Mouse (Mus musculus): ENCODE results near the gene Crtc2.

Crtc2 gene

DNA sequence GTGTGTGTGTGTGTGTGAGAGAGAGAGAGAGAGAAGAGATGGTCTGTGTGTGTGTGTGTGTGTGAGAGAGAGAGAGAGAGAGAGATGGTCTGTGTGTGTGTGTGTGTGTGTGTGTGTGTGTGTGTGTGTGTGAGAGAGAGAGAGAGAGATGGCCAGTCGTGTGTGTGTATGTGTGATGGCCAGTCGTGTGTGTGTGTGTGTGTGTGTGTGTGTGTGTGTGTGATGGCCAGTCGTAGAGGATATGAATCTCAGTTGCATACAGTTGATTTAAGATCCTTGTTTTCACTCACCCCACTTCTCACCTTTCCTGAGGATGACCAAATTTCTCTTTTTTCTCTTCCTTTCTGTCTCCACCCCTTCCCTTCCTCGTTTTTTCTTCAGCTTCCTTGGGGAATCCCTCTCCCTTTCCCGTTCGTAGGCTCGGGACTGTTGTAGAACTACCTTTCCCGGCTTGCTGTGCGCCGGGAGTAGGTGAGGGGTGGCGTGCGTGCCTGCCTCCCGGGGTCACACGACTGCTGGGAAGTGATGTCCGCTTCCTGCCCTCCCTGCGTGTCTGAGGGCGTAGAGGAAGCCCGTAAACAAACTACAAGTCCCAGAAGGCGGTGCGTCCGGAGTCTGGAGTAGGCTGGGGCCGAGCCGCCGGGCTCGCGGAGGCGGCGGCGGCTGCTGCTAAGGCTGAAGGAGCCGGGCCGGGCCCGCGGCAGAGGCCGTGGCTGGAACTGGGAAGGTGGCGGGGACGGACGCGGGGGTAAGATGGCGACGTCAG is at the start of gene Crtc2:
Crtc2 (plus strand) TSS at position 511 of the 766 bp plus-strand sequence.
- DNase-seq: peak; percentile 96 to 98

DNA sequence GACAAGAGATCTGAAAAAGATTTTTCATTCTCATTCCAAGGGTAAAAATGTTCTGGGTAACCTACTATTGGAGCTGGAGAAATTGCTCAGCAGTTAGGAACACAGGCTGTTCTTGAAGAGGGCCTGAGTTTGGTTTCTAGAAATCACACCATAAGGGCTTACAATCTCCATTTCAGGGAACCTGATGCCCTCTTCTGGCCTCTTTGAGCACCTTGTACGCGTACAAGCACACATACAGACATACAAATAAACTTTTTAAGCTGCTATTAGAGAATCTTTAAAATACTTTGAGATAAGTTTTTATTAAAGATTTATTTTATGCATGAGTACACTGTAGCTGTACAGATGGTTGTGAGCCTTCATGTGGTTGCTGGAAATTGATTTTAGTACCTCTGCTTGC is 49.4 kb upstream of the Crtc2 start:
- no peak for DNase-seq

DNA sequence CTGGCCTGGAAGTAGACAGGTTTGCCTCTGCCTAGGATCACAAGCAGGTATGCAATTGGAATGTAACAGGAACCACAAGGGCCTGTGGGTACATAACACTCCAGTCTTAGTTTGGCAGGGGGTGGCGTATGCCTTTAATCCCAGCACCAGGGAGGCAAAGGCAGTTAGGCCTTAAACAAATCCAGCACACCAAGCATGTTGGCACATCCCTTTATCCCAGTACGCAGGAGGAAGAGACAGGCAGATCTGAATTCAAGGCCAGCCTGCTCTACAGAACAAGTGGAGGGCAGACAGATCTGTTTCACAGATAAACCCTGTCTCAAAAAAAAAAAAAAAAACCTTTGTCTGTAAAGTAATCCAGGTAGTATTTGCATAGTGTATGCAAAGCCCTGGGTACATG is 45.3 kb upstream of the Crtc2 start:
- peak; percentile 10 to 32 for DNase-seq

DNA sequence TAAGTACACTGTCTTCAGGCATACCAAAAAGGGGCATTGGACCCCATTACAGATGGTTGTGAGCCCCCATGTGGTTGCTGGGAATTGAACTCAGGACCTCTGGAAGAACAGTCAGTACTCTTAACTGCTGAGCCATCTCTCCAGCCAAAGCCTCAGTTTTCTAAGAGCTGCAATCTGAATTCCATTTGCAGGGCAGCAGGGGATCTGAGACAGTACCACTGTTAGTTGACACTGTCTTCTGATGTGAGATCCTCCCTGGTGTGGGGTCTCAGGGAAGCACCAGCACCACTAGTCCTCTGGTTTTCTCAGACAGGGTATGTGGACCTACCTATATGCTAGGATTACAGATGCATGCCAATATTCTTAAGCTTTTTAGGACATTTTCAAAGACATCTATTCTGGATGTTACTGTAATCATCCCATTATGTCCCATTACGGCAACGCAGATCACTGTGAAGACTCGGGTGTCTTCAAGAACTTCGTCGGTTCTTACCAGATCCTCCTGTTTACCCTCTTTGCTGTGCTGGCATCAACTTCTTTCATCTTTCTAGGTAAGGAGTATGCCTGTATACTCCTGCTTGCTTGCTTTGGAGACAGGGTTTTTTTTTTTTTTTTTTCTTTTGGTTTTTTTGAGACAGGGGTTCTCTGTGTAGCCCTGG is 43.9 kb upstream of the Crtc2 start:
- DNase-seq: no peak

DNA sequence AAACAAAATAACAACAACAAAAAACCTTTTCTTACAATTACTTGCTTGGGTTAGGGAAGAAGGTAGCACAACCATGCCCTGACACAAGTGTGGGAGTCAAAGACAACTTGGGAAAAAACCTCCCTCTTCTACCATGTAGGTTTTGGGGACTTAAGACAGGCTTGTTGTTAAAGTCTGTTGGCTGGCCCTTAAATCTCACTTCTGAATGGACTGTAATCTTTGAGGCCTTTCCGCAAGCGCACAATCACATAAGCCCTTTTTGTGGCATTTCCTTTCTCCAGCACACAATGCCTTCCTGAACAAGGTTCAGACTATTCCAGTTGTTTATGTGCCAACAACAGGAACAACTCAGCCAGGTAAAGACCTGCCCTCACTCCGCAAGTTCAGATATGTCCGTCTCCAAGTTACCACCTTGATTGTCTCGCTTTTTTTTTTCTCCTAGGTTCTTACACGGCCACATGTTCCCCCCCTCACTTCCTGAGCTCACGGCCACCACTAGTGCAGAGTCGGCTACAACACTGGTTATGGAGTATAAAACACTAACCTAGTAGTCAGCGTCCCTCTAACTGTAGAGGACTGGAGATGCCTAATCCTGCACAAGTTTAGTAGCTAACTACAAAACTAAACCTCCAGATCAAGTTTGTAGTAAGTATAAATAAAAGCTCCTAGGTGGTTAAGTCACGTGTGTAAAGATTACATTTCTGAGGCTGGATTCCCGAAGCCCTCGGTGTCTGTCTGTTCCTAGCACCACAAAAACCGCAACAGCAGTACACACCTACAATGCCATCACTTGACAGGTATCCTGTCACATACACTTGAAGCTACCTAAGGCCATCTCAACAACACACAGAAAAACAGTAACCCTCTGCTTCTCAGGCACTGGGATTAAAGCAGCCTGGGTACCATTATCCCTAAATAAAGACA is 42.2 kb upstream of the Crtc2 start:
- no peak for DNase-seq

DNA sequence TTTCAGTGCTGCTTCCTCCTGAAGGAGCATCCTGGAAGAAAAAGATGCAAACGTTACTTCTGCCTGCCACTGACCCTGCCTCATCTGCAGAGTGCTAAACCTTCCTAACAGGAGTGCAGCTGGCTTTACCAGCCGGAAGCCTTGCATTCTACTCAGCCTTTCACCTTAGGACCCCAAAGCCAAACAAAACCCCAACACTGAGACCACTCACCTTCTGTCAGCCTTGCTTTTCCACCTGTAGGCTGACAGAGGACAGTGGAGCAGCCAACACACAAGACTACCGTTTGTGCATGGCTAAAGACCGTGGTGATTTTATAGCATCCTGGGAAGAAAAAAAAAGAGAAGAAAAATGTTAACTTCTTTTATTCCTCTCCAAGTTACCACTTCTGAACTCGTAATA is 41.2 kb upstream of the Crtc2 start:
- DNase-seq: no peak

DNA sequence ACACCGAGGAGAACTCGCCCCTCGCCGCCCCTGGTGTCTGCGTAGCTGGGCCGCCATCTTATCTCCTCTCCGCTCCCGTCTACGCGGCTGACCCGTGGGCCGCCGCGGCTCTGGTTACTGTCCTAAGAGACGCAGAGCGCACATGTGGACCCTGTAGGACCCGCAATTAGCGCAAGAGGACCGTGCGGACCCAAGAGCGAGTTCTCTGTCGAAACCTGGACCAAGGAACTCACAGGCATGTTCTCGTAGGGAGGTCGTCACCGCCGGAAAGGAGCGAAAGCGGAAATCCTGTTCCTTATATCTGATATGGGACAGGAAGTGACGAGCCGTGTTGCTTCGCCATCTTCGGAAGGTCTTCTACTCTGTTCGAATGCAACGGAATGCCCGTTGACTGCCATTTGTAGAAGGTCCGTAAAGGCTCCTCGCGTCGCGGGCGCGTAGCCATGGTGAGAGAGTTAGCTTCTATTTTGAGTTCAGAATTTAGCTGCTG is 40.5 kb upstream of the Crtc2 start, which contains the start of the genes Rps27 and Rab13:
Rps27 (minus strand) TSS at position 275 of the 490 bp plus-strand sequence.
Rab13 (plus strand) TSS at position 319 of the 490 bp plus-strand sequence.
- DNase-seq: peak; percentile 90 to 92

DNA sequence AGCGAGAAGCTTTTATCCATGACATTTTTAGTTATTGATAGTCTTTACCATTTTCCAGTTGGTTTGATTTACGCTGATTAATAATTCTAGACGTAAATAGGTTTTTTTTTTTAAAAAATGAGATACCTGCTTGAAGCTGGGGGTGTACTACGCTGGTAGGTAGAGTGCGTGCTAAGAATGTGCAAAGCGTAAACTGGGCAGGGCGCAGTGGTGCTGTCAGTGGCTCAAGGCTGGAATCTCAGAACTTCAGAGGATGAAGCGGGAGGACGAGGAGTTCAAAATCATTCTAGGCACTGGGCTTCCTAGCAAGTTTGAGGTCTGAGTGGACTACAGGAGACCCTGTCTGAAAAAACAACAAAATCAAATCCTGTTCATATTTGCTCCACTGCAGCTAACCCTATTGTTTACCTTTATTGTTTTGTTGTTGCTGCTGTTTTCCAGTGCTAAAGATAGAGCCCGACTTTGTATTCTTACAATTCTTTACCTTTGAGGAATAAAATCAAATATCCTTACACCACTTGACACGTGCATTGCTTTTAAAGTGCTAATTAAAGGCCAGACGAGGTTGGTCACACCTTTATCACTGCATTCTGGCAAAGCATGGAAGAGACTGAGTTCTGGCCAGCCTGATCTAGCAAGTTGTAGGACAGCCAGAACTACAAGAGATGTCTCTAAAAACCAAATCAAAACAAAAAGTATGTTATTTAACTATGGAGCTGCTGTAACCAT is 39.8 kb upstream of the Crtc2 start:
- DNase-seq: peak in 1 of 2 experiments; percentile 19

DNA sequence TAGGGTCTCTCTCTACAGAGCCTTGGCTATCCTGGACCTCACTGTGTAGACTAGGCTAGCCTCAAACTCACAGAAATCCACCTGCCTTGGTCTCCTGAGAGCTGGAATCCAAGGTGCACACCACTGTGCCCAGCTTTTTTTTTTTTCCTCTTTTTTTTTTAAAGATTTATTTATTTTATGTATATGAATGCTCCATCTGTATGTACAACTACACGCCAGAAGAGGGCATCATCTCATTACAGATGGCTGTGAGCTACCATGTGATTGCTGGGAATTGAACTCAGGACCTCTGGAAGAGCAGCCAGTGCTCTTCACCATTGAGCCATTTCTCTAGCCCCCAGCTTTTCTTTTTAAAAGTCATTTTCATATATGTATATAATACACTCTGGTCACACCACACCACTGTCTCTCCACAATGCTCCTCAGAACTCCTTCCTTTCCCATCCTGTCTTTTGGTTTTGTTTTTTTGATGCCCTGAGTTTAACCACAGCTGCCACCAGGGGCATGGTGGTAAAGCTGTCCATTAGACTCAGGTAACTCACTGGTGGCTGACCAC is 38.1 kb upstream of the Crtc2 start:
- no peak for DNase-seq

DNA sequence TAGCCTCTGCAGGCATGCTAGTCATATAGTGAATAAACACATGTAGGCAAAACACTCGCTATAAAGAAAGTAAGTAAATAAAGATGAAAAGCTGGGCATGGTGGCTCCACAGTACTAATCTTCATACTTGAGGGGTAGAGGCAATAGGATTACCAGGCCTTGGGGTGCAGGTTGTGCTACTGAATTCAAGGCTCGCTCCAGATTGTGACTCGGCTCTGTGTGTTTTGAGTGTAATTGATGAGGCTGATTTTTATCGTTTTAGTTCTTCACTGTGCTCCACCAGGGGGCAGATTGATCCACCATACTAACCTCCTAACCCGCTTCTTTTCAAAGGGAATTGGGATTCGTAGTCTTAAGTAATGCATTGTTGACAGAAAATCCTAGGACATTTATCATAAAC is 33.9 kb upstream of the Crtc2 start:
- DNase-seq: peak in 1 of 2 experiments; percentile 69

DNA sequence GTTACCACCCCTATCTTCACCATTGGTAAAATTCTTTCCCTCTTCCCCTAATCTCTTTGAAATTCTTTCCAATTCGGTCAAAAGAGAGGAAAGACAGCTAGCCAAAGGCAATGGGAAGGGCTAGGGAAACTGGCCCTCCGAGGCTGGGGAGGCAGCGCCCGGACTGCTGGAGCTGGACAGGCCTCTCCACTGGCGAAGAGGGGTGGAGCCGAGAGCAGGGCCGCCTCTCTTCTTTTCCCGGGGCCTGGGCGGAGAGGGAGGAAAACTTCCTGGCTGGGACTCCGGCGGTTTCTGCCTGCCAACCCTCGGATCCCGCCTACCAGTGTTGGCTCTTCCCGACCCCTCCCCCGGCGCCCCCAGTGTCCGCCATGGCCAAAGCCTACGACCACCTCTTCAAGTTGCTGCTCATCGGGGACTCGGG is 33.4 kb upstream of the Crtc2 start:
- peak; percentile 86 to 92 for DNase-seq

DNA sequence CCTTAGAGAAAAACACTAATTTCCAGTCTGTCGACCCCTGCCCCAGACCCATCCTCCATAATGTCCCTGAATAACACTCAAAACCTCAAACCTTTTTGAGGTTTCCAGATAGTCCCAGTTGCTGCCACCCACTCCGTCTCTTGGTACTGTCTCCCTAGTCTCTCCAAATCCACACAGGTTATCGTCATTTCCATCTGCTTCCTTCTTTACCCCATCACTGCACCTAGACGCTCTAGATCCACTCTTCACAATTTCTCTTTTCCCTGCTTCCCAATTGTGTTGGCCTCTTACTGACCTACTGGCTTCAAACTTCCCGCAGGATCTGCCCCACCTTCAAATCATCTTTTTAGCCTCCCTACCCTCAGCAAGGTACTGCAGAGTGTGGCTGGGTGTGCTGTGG is 32.8 kb upstream of the Crtc2 start:
- no peak for DNase-seq

DNA sequence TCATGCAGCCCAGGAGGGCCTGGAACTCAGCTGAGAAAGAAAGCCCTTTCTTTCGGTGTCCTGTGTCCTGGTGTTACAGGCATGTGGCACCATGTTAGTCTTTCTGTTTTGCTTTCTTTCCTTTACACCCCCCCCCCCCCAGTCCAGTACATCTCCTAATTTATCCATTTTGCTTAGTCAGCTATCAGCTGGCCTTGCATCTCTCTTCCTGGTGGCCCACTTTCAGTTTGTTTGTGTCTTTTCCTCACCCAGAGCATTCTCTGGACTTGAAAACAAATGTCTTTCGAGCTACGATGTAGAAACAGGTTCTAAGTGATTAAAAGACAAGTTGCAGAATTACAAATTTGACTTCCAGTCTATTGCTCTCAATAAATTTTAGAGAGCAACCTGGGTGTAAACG is 31.5 kb upstream of the Crtc2 start:
- no peak for DNase-seq

DNA sequence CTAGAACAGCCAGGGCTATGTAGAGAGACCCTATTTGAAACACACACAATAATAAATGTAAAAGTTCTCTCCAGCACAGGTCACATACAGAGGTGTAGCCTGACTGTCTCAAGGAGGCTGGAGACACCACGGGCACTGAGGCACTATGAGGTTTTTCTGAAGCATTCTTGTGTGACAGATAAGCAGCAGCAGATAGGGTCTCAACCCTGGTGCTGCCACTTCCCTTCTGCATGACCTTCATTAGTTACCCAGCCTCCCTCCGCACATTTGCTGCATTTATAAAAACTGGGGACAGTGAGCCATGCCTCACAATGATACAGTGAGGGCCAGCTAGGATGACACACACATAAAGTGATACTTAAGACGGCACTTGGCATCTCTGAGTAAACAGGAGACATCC is 31.0 kb upstream of the Crtc2 start:
- DNase-seq: no peak

DNA sequence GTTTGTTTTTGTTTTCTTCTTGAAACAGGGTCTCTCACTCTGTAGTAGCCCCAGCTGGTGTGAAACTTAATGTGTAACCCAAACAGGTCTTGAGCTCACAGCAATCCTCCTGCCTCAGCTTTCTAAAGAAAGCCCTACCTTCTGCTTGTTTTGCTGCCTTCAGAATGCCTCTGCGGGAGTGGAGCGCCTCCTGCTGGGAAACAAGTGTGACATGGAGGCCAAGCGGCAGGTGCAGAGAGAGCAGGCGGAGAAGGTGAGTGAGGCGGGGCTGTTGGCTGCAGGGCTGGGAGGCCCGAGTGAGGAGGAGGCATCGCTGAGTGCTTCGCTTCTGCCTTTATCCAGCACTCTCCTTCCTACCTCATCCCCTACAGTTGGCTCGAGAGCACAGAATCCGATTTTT is 29.6 kb upstream of the Crtc2 start:
- no peak for DNase-seq

DNA sequence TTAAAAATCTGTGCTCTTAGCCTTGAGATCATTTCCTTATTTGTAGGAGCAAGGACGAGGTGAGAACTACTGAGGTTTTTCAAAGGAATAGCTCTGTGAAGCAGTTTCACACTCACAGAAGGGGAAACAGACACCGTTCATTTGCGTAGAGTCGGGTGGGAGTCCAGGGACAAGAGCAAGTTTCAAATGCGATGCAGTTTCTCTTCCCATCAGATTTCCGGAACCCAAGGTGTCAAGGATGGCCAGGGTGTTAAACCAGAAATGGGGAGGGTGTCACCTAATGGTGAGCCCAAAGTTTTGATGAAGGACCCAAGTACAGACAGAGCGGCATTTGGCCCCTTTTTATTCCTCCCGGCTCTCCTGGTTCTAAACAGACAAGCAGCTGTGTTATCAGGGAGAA is 22.9 kb upstream of the Crtc2 start:
- DNase-seq: no peak

DNA sequence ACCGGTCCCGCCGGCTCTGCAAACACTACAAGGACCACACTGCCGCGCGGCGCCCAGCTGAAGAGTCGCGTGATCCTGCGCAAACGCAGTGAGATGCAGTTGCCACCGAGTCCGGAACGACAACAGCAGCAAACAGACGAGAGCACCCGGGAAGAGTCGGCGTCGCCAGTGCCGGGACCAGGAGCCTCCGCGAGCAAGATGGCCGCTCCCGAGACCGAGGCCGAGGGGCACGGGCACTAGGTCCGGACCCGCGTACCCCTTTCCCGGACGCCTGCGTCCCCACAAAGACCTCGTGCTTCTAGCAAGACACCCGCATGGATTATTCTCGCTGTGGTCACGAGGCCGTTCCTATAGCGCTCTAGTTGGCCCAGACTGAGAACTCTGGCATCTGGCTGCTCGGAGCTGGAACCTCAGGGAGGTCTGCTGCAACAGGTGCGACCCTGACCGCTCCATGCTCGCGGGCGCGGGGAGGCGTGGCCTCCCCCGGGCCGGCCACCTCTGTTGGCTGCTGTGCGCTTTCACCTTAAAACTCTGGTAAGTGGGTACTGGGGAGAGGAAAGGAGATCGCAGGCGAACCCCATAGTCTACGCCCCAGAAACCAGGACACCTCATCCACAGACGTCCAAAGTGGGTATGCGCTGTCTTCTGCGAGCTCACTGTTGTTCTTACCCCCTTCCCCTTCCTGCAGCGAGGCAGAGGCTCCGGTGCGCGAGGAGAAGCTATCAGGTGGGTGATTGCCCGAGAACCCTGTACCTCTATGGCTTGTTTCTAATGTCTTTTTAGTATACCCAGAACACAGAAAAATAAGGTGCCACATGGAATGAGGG is 22.2 kb upstream of the Crtc2 start, which contains the start of gene Jtb:
Jtb (plus strand) TSS at position 91 of the 827 bp plus-strand sequence.
- DNase-seq: peak; percentile 93 to 96

DNA sequence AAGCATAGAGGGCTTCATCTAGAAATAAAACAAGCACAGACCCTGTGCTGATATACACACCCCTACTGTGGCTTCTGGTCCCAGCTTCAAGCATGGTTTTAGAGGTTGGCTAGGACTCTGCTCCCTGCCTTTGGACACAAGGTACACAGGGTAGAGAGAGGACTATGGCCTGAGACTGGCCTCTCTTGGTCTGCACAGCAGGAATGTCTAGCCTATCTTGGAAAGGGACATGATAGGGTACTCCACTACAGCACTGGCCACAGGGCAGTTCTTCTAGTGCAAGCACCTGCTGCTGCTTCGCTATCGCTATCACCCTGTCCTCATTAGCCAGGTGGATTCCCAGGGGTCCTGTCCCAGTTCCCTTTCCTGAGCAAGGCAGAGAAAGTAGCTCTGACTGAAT is 12.7 kb upstream of the Crtc2 start:
- no peak for DNase-seq

DNA sequence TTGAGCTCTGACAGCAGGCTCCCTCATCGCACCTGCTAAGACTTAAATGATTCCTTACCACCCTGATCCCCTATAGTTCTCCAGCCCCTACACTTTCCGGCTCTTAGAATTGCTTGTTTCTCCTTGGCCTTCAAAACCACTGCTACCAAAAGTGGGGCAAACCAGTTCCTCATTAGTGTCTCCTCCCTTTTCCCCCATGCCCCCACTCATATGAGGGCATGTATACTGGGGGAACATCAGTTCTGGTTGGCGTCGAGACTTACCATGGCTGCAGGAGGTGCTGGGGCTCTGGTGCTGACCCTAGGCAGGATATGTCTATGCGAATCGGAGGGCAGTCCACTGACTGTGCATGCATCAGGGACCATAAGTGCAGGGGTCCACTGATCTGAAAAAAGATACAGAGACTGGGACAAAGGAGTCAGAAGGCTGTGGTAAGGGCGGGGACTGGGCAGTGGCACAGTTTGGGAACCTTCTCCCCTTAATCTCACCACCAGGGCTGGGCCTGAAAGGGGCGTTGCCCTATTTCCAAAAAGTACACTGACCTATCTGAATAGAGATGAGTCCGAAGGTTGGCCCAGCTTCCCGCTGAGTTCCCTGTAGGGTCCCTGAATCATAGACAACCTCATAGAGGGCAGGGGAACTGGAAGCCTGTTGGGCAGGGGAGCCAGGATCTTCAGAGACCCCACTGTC is 12.1 kb upstream of the Crtc2 start:
- no peak for DNase-seq

Measured in lung, postnatal 4 days (tissue).